Mouse (Mus musculus) E14TG2a.4 (cell line): ENCODE data around the gene Zgpat.
A peak's percentile ranks its signal among the peaks of the same experiment; 100 is the strongest.

Experiments
- H3K27me3 ChIP-seq: 2 replicates; pipeline ENCODE4 v1.6.1; 2014; ENCODE audit warnings: low read length, control low read depth; ENCODE audit not compliant: insufficient read depth
- H3K36me3 ChIP-seq: 2 replicates; pipeline ENCODE4 v1.6.1; 2014; ENCODE audit warnings: low read length, control low read depth; ENCODE audit not compliant: insufficient read depth
- H3K4me1 ChIP-seq: replicated peaks from 2 replicates; pipeline ENCODE4 v1.6.1; 2014; ENCODE audit warnings: low read depth, low read length, control low read depth
- H3K4me3 ChIP-seq: replicated peaks from 2 replicates; pipeline ENCODE4 v1.5.1; 2014; ENCODE audit warnings: mild to moderate bottlenecking, low read length
- H3K9me3 ChIP-seq: 2 replicates; pipeline ENCODE4 v1.6.1; 2014; ENCODE audit warnings: low read length, control low read depth
- CTCF ChIP-seq: conservative IDR thresholded peaks from 2 replicates; pipeline ENCODE4 v1.5.1; 2014; ENCODE audit warnings: low read length
- NANOG ChIP-seq: IDR thresholded peaks from 2 replicates; pipeline ENCODE4 v1.6.1; 2014; ENCODE audit warnings: borderline replicate concordance, low read length, mixed read lengths
- POU5F1 ChIP-seq: IDR thresholded peaks from 2 replicates; pipeline ENCODE4 v1.6.1; 2014; ENCODE audit warnings: low read length, borderline replicate concordance

Zgpat gene

GRCm38 (mm10) chr2:181342766-181343165, 22.0 kb upstream of the Zgpat start:
- Histone ChIP-seq H3K4me3 (no peak overlapping the region), H3K36me3 (peaks cover 95% of the 10 kb centered on the region), H3K4me1 (peaks cover 12% of the 10 kb centered on the region), H3K27me3 (no peaks in the 10 kb centered on the region), H3K9me3 (no peaks in the 10 kb centered on the region)
- TF ChIP-seq NANOG (no peak), POU5F1 (no peak), CTCF (no peak)

DNA sequence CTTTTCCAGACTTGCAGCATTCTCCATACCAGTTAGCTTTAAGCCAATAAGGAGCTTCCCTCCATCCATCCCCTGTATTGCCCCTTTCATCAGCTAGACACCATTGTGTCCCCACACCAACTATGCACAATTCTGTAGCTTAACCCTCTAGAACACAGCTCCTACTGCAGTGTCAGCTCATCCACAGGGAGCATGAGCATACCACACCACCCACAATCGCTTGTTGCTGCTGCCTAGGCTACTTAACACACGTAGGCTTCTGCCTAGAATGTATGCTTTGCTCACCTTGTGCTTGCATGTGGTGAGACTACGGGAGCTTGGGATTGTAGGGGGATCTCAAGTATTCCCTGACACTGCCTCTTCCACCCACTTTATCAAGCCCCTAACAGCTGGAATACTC, 7.9 kb upstream of the Zgpat start:
- no peaks in the 10 kb centered on the region for H3K27me3 ChIP-seq
- TF ChIP-seq CTCF = no peak
- TF ChIP-seq POU5F1 = no peak
- no peak for TF ChIP-seq NANOG
- H3K4me1 ChIP-seq = no peaks in the 10 kb centered on the region
- H3K9me3 ChIP-seq = peaks cover 7% of the 10 kb centered on the region
- H3K4me3 ChIP-seq = no peak overlapping the region
- H3K36me3 ChIP-seq = peaks cover 100% of the 10 kb centered on the region

DNA sequence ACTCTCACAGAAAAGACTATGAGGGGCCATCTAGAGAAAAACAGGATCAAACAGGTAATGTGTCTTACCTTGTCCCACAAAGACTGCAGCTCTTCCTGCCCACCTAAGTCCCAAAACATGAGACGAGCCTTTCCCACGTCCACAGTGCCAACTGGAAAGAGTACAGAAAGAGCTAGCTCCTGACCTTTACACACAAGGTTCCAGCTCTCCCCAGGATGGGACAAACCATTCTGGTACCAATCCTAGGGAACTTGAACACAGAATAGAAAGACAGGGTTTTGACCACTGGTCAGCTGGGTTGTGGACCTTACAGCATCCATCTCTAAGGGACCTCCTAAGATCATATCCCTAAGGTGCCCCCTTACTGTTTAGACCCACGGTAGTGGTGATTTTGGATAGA, 782 bp upstream of the Zgpat start:
- no peak for TF ChIP-seq NANOG
- no peak for TF ChIP-seq POU5F1
- no peak for TF ChIP-seq CTCF
- Histone ChIP-seq H3K4me3 (peak overlapping the region; percentile 89), H3K9me3 (no peaks in the 10 kb centered on the region), H3K27me3 (no peaks in the 10 kb centered on the region), H3K36me3 (peaks cover 63% of the 10 kb centered on the region), H3K4me1 (peaks cover 42% of the 10 kb centered on the region)

DNA sequence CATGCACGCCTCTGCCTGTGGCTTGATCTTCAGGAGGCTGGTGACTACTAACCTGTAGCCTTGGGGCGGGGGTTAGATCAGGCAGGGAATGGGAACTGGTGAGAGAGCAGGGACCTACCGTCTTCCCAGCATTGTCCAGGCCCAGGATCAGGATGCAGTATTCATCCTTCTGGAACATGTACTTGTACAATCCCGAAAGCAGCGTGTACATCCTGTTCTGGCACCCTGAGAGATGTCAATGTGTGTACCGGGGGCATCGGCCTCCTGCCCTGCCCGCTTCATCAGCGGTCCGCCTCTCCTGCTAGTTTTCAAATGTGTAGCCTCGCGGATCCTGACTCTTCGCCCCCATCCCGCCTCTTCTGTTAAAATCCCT, 255 bp upstream of the Zgpat start:
- H3K4me3 ChIP-seq = peak overlapping the region; percentile 89
- TF ChIP-seq CTCF (no peak), NANOG (no peak), POU5F1 (no peak)
- peaks cover 48% of the 10 kb centered on the region for H3K4me1 ChIP-seq
- peaks cover 63% of the 10 kb centered on the region for H3K36me3 ChIP-seq
- no peaks in the 10 kb centered on the region for H3K9me3 ChIP-seq
- H3K27me3 ChIP-seq = no peaks in the 10 kb centered on the region

- Histone ChIP-seq H3K4me3 (peak overlapping the region; percentile 89), H3K9me3 (no peaks in the 10 kb centered on the region), H3K4me1 (peaks cover 59% of the 10 kb centered on the region), H3K27me3 (no peaks in the 10 kb centered on the region), H3K36me3 (peaks cover 59% of the 10 kb centered on the region)
- no peak for TF ChIP-seq CTCF
- TF ChIP-seq POU5F1 = no peak
- TF ChIP-seq NANOG = no peak
Observed at GRCm38 (mm10) chr2:181365655-181366075, 937 bp downstream of the Zgpat start.

DNA sequence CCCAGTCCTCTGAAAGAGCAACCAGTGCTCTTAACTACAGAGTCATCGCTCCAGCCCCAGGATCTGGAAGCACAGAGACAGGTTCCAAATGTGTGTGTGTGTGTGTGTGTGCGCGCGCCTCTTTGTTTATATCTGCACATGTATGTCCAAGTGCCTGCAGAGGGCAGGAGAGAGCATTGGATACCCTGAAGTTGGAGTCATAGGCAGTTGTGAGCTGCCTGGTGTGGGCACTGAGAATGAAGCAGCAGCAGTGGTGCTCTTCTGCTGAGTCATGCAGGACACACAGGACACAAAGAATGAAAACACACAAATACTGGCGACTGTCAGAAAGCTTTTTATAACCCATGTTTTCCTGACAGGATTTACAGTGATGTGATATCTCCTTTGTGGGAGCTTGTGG, 5.3 kb downstream of the Zgpat start:
- Histone ChIP-seq H3K4me1 (peaks cover 52% of the 10 kb centered on the region), H3K36me3 (peaks cover 48% of the 10 kb centered on the region), H3K9me3 (no peaks in the 10 kb centered on the region), H3K27me3 (no peaks in the 10 kb centered on the region), H3K4me3 (no peak overlapping the region)
- TF ChIP-seq NANOG (no peak), CTCF (peak; percentile 51; the same call in 1 of the 2 replicates), POU5F1 (no peak)

GRCm38 (mm10) chr2:181375787-181376186, 11.1 kb downstream of the Zgpat start:
- peak; percentile 79 for TF ChIP-seq CTCF
- no peak for TF ChIP-seq NANOG
- Histone ChIP-seq H3K4me3 (no peak overlapping the region), H3K27me3 (no peaks in the 10 kb centered on the region), H3K4me1 (peaks cover 5% of the 10 kb centered on the region), H3K9me3 (no peaks in the 10 kb centered on the region), H3K36me3 (peaks cover 65% of the 10 kb centered on the region)

GRCm38 (mm10) chr2:181377230-181377629, 12.5 kb downstream of the Zgpat start:
- Histone ChIP-seq H3K4me3 (no peak overlapping the region), H3K36me3 (peaks cover 69% of the 10 kb centered on the region), H3K9me3 (no peaks in the 10 kb centered on the region), H3K4me1 (no peaks in the 10 kb centered on the region), H3K27me3 (no peaks in the 10 kb centered on the region)
- TF ChIP-seq NANOG (no peak), CTCF (no peak), POU5F1 (no peak)

DNA sequence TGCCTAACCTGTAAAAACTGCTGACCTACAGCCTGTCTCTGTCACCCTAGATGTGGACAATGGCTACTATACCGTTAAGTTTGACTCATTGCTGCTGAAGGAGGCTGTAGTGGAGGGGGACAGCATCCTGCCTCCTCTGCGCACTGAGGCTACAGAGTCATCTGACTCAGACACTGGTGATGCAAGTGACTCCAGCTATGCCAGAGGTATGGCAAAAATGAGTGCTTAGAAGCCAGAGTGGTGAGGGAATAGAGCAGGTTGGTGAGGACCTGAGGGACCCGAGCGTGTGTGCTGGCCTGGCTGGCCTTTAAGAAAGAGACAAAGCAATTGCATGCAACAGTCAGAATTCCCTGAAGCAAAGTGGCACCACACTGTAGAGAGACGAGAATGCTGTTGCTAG, 14.0 kb downstream of the Zgpat start:
- Histone ChIP-seq H3K27me3 (no peaks in the 10 kb centered on the region), H3K36me3 (peaks cover 80% of the 10 kb centered on the region), H3K4me3 (no peak overlapping the region), H3K9me3 (no peaks in the 10 kb centered on the region), H3K4me1 (peaks cover 1% of the 10 kb centered on the region)
- TF ChIP-seq POU5F1 = no peak
- TF ChIP-seq CTCF = no peak
- no peak for TF ChIP-seq NANOG
